Comparison of ENCODE assay signal across 12 mouse cellular contexts in genomic region chr14:118714320-118714719, GRCm38 (mm10).
"Had no signal": no experiment of that assay in that cellular context is flagged by ENCODE, and none has a peak within 500 bp of the region (broad histone marks: within the 10 kb centered on the region; RNA-seq: fewer than 3 reads in every experiment).

No protein-coding gene starts in this region.

- H3K27me3 ChIP-seq: stomach, embryonic 15.5 days had no signal

- H3K9me3 ChIP-seq: lung, embryonic 15.5 days; midbrain, embryonic 10.5 days; midbrain, embryonic 12.5 days; neural tube, embryonic 12.5 days; stomach, embryonic 15.5 days had no signal

- DNase-seq: lung, adult 2 months; lung, postnatal 10 days; right cerebral cortex, postnatal 14 days; thymus, adult 2 months; thymus, postnatal 25 days; thymus, postnatal 4 days had no signal

- H3K36me3 ChIP-seq: lung, embryonic 15.5 days; midbrain, embryonic 10.5 days; midbrain, embryonic 12.5 days; neural tube, embryonic 12.5 days; stomach, embryonic 15.5 days had no signal

- H3K9ac ChIP-seq: lung, embryonic 15.5 days; neural tube, embryonic 12.5 days; stomach, embryonic 15.5 days had no signal

- H3K27ac ChIP-seq: lung, embryonic 15.5 days; midbrain, embryonic 12.5 days; neural tube, embryonic 12.5 days; stomach, embryonic 15.5 days; stomach, postnatal 0 days had no signal
